Comparison of ENCODE assay signal across 10 mouse cellular contexts in genomic region chr7:127885951-127886350, GRCm38 (mm10). TPM values are rescaled to one million over a fixed set of nuclear protein-coding genes. Genes with fewer than 3 reads are reported as not detected.
A peak's percentile ranks its signal among the peaks of the same experiment; 100 is the strongest.
DNase-seq lines count a peak whose midpoint lies in the region; ATAC-seq and TF ChIP-seq lines count a peak whose summit lies in the region.
"Had no signal": no experiment of that assay in that cellular context is flagged by ENCODE, and none has a peak within 500 bp of the region (broad histone marks: within the 10 kb centered on the region; RNA-seq: fewer than 3 reads in every experiment).

No protein-coding gene starts in this region.

- peaks cover 21% of the 10 kb centered on the region for H3K4me1 ChIP-seq in heart, embryonic 10.5 days
- H3K4me1 ChIP-seq in CH12.LX (ENCODE audit: control insufficient read depth in 1 of 2, insufficient read depth in 2 of 2): peaks cover 3 to 47% of the 10 kb centered on the region in 2 experiments
- H3K4me1 ChIP-seq in forebrain, embryonic 11.5 days (replicated peaks; ENCODE audit: control insufficient read depth, insufficient read depth, low read length): no peaks in the 10 kb centered on the region; the same call in 1 of the 2 replicates
- H3K4me1 ChIP-seq in liver, postnatal 0 days (ENCODE audit: insufficient read depth): peaks cover 5% of the 10 kb centered on the region; the same call in 1 of the 2 replicates

- H3K27me3 ChIP-seq in heart, embryonic 10.5 days (ENCODE audit: insufficient read depth, poor library complexity, severe bottlenecking): no peaks in the 10 kb centered on the region
- no peaks in the 10 kb centered on the region for H3K27me3 ChIP-seq in CH12.LX (replicated peaks)
- H3K27me3 ChIP-seq in forebrain, embryonic 11.5 days (ENCODE audit: control insufficient read depth, insufficient read depth, low read length): no peaks in the 10 kb centered on the region
- no peaks in the 10 kb centered on the region for H3K27me3 ChIP-seq in liver, postnatal 0 days (ENCODE audit: insufficient read depth, low read length)

- ATAC-seq in forebrain, embryonic 11.5 days (replicated peaks; ENCODE audit: low FRiP score): no peak
- no peak for ATAC-seq in erythroid progenitor cell, adult 5-6 weeks (replicated peaks; ENCODE audit: low FRiP score, poor library complexity, severe bottlenecking)
- no peak for ATAC-seq in liver, postnatal 0 days

- intact Hi-C loops in gastrocnemius, adult 2 months (cut with DNase I): no loop called here

- dilution Hi-C loops in CH12.LX (cut with MboI; ENCODE audit: extremely low pct_ligation_motif_present, extremely low pct_unique_long_range_greater_than_20kb, low sequenced_read_pairs): no loop called here

- WGBS in heart, embryonic 10.5 days: 69% methylated on average over 6 of the region's 6 CpGs
- WGBS in forebrain, embryonic 11.5 days: 85% methylated on average over 6 of the region's 6 CpGs
- 50% methylated on average over 6 of the region's 6 CpGs for WGBS in liver, postnatal 0 days (ENCODE audit: insufficient replicate concordance)

- H3K79me2 ChIP-seq in CH12.LX (replicated peaks; ENCODE audit: control insufficient read depth, extremely low read depth, insufficient read depth, poor library complexity, severe bottlenecking): no peaks in the 10 kb centered on the region; the same call in 1 of the 2 replicates

- peak; percentile 99 for DNase-seq in heart, adult 11 months
- DNase-seq in heart, embryonic 10.5 days (ENCODE audit: low spot score): no peak
- DNase-seq in CH12.LX (ENCODE audit: extremely low read depth): peak; percentile 20
- DNase-seq in gastrocnemius, adult 2 months: peak; percentile 87
- DNase-seq in lung, postnatal 14 days: peak; percentile 63
- no peak for DNase-seq in forebrain, embryonic 11.5 days (ENCODE audit: low spot score)
- no peak for DNase-seq in liver, postnatal 0 days
- DNase-seq: cerebellum, adult 11 months had no signal

- no peak for TF ChIP-seq EP300 in CH12.LX (IDR thresholded peaks at IDR 0.05; ENCODE audit: low read length)
- TF ChIP-seq EP300 in liver, postnatal 0 days (IDR thresholded peaks at IDR 0.05; ENCODE audit: low read depth): no peak

- no peak overlapping the region for H3K4me3 ChIP-seq in heart, embryonic 10.5 days
- H3K4me3 ChIP-seq in CH12.LX (replicated peaks in 1 of 3; ENCODE audit: low read depth in 2 of 3, low read length in 2 of 3, poor library complexity in 1 of 3): no peak overlapping the region
- no peak overlapping the region for H3K4me3 ChIP-seq in gastrocnemius, adult 2 months
- no peak overlapping the region for H3K4me3 ChIP-seq in forebrain, embryonic 11.5 days (ENCODE audit: low read depth, low read length)
- H3K4me3 ChIP-seq in liver, postnatal 0 days (ENCODE audit: low read depth, low read length): no peak overlapping the region

- no peak overlapping the region for H3K27ac ChIP-seq in heart, embryonic 10.5 days
- no peak overlapping the region for H3K27ac ChIP-seq in CH12.LX (ENCODE audit: insufficient read depth, low read depth)
- peak overlapping the region; percentile 81 for H3K27ac ChIP-seq in gastrocnemius, adult 2 months
- no peak overlapping the region for H3K27ac ChIP-seq in forebrain, embryonic 11.5 days (ENCODE audit: low read depth, low read length)
- H3K27ac ChIP-seq in liver, postnatal 0 days (ENCODE audit: low read depth): no peak overlapping the region

- no peak for TF ChIP-seq POLR2A in CH12.LX (IDR thresholded peaks at IDR 0.05; ENCODE audit: low read depth, low read length)

- no peak for TF ChIP-seq RAD21 in CH12.LX (IDR thresholded peaks at IDR 0.05; ENCODE audit: low read depth, low read length)

- H3K4me2 ChIP-seq in CH12.LX (ENCODE audit: insufficient read depth, low read depth, poor library complexity, severe bottlenecking): no peak overlapping the region
- H3K4me2 ChIP-seq in forebrain, embryonic 11.5 days (ENCODE audit: low read depth, low read length, severe bottlenecking): no peak overlapping the region
- no peak overlapping the region for H3K4me2 ChIP-seq in liver, postnatal 0 days (ENCODE audit: low read depth, low read length)

- H3K9me3 ChIP-seq in heart, embryonic 10.5 days: no peaks in the 10 kb centered on the region
- H3K9me3 ChIP-seq in CH12.LX (replicated peaks; ENCODE audit: low read length): peaks cover 17% of the 10 kb centered on the region
- no peaks in the 10 kb centered on the region for H3K9me3 ChIP-seq in forebrain, embryonic 11.5 days (ENCODE audit: control insufficient read depth, low read length)
- no peaks in the 10 kb centered on the region for H3K9me3 ChIP-seq in liver, postnatal 0 days (ENCODE audit: low read length)

- no peak overlapping the region for H3K9ac ChIP-seq in CH12.LX (ENCODE audit: insufficient read depth, low read depth)
- no peak overlapping the region for H3K9ac ChIP-seq in forebrain, embryonic 11.5 days (ENCODE audit: low read length)
- no peak overlapping the region for H3K9ac ChIP-seq in liver, postnatal 0 days (replicated peaks)

- in situ Hi-C loops in CH12.LX (cut with MboI; ENCODE audit: low pct_ligation_motif_present, low pct_unique_long_range_greater_than_20kb, low sequenced_read_pairs): no loop called here

- peaks cover 92% of the 10 kb centered on the region for H3K36me3 ChIP-seq in heart, embryonic 10.5 days
- H3K36me3 ChIP-seq in CH12.LX (replicated peaks in 1 of 2; ENCODE audit: control insufficient read depth in 1 of 2, insufficient read depth in 1 of 2, low read length in 1 of 2): peaks cover 78 to 98% of the 10 kb centered on the region in 2 experiments
- H3K36me3 ChIP-seq in forebrain, embryonic 11.5 days (ENCODE audit: control insufficient read depth, insufficient read depth, low read length): peaks cover 28% of the 10 kb centered on the region
- H3K36me3 ChIP-seq in liver, postnatal 0 days (replicated peaks; ENCODE audit: insufficient read depth, low read length): peaks cover 68% of the 10 kb centered on the region

- no peak for TF ChIP-seq CTCF in CH12.LX (conservative IDR thresholded peaks at IDR 0.05 in 1 of 2, IDR thresholded peaks at IDR 0.05 in 1 of 2; ENCODE audit: low read depth in 2 of 2, low read length in 2 of 2)
- no peak for TF ChIP-seq CTCF in gastrocnemius, adult 2 months (IDR thresholded peaks at IDR 0.05)
- no peak for TF ChIP-seq CTCF in liver, postnatal 0 days (IDR thresholded peaks at IDR 0.05; ENCODE audit: low read depth)

RNA-seq across cellular contexts. Expression of gene Prss53, which starts 4.8 kb away (rescaled TPM):
- polyA plus RNA-seq in heart, embryonic 10.5 days (2016; fragmentation: Nextera tagmentation; extraction: Ambion mirVana): 1.2 and 1.9 TPM in 2 replicates
- total RNA-seq in CH12.LX (2012; rRNA removed) (0.04 TPM in 1 of 2 replicates, not detected in the other), CH12.LX (2014; rRNA removed) (not detected in 2 replicates)
- polyA plus RNA-seq in CH12.LX (2012; ENCODE audit: insufficient read length, low read depth): 0.30 and 0.35 TPM in 2 replicates
- total RNA-seq in gastrocnemius, adult 2 months (2021): 1 to 10 TPM; 1.2 to 2.0 TPM
- polyA plus RNA-seq in forebrain, embryonic 11.5 days (2014; fragmentation: Nextera tagmentation; extraction: Ambion mirVana): 0.56 and 0.91 TPM in 2 replicates
- not detected in 2 replicates for total RNA-seq in erythroid progenitor cell, adult 5-6 weeks (2015; ENCODE audit: low replicate concordance)
- 0.64 TPM in 1 of 2 replicates, not detected in the other for total RNA-seq in erythroid progenitor cell, adult 5-6 weeks (2017; ENCODE audit: low replicate concordance)
- 0.39 and 0.43 TPM in 2 replicates for polyA plus RNA-seq in liver, postnatal 0 days (2015; fragmentation: Nextera tagmentation; extraction: Ambion mirVana)

RNA-seq across cellular contexts. Expression of gene Gm21974, which starts 9.3 kb away (rescaled TPM):
- not detected in 2 replicates for polyA plus RNA-seq in heart, embryonic 10.5 days (2016; fragmentation: Nextera tagmentation; extraction: Ambion mirVana)
- total RNA-seq in CH12.LX (2012; rRNA removed) (not detected in 2 replicates), CH12.LX (2014; rRNA removed) (not detected in 2 replicates)
- polyA plus RNA-seq in CH12.LX (2012; ENCODE audit: insufficient read length, low read depth): not detected in 2 replicates
- not detected for total RNA-seq in gastrocnemius, adult 2 months (2021)
- polyA plus RNA-seq in forebrain, embryonic 11.5 days (2014; fragmentation: Nextera tagmentation; extraction: Ambion mirVana): not detected in 2 replicates
- not detected in 2 replicates for total RNA-seq in erythroid progenitor cell, adult 5-6 weeks (2015; ENCODE audit: low replicate concordance)
- total RNA-seq in erythroid progenitor cell, adult 5-6 weeks (2017; ENCODE audit: low replicate concordance): not detected in 2 replicates
- not detected in 2 replicates for polyA plus RNA-seq in liver, postnatal 0 days (2015; fragmentation: Nextera tagmentation; extraction: Ambion mirVana)
- total RNA-seq: left cerebral cortex, postnatal 14 days had no signal

RNA-seq across cellular contexts. Expression of gene Zfp668, which starts 9.3 kb away (rescaled TPM):
- 15.7 and 21.7 TPM in 2 replicates for polyA plus RNA-seq in heart, embryonic 10.5 days (2016; fragmentation: Nextera tagmentation; extraction: Ambion mirVana)
- total RNA-seq in CH12.LX (2012; rRNA removed) (5.6 and 5.9 TPM in 2 replicates), CH12.LX (2014; rRNA removed) (2.4 and 2.6 TPM in 2 replicates)
- polyA plus RNA-seq in CH12.LX (2012; ENCODE audit: insufficient read length, low read depth): 7.0 and 8.6 TPM in 2 replicates
- total RNA-seq in gastrocnemius, adult 2 months (2021): 1 to 10 TPM; 3.3 to 5.0 TPM
- 32.6 and 32.9 TPM in 2 replicates for polyA plus RNA-seq in forebrain, embryonic 11.5 days (2014; fragmentation: Nextera tagmentation; extraction: Ambion mirVana)
- total RNA-seq in erythroid progenitor cell, adult 5-6 weeks (2015; ENCODE audit: low replicate concordance): 1.7 and 6.5 TPM in 2 replicates
- total RNA-seq in erythroid progenitor cell, adult 5-6 weeks (2017; ENCODE audit: low replicate concordance): 3.2 and 16.5 TPM in 2 replicates
- polyA plus RNA-seq in liver, postnatal 0 days (2015; fragmentation: Nextera tagmentation; extraction: Ambion mirVana): 3.7 and 4.5 TPM in 2 replicates

RNA-seq across cellular contexts. Expression of gene Vkorc1, which starts 9.5 kb away (rescaled TPM):
- polyA plus RNA-seq in heart, embryonic 10.5 days (2016; fragmentation: Nextera tagmentation; extraction: Ambion mirVana): 81.7 and 89.4 TPM in 2 replicates
- total RNA-seq in CH12.LX (2012; rRNA removed) (0.25 TPM in 1 of 2 replicates, not detected in the other), CH12.LX (2014; rRNA removed) (not detected in 2 replicates)
- polyA plus RNA-seq in CH12.LX (2012; ENCODE audit: insufficient read length, low read depth): 0.56 TPM in 1 of 2 replicates, not detected in the other
- total RNA-seq in gastrocnemius, adult 2 months (2021): 10 to 100 TPM in 1 of 2 experiments, 1 to 10 TPM in 1; 9.2 to 12.6 TPM
- polyA plus RNA-seq in forebrain, embryonic 11.5 days (2014; fragmentation: Nextera tagmentation; extraction: Ambion mirVana): 47.8 and 48.9 TPM in 2 replicates
- 24.3 and 33.5 TPM in 2 replicates for total RNA-seq in erythroid progenitor cell, adult 5-6 weeks (2015; ENCODE audit: low replicate concordance)
- 2.1 and 5.9 TPM in 2 replicates for total RNA-seq in erythroid progenitor cell, adult 5-6 weeks (2017; ENCODE audit: low replicate concordance)
- polyA plus RNA-seq in liver, postnatal 0 days (2015; fragmentation: Nextera tagmentation; extraction: Ambion mirVana): 513 and 556 TPM in 2 replicates

RNA-seq across cellular contexts. Expression of gene Zfp646, which starts 9.9 kb away (rescaled TPM):
- polyA plus RNA-seq in heart, embryonic 10.5 days (2016; fragmentation: Nextera tagmentation; extraction: Ambion mirVana): 10.6 and 11.7 TPM in 2 replicates
- total RNA-seq in CH12.LX (2012; rRNA removed): 23.8 and 25.3 TPM in 2 replicates
- total RNA-seq in CH12.LX (2014; rRNA removed): 9.3 and 10.6 TPM in 2 replicates
- polyA plus RNA-seq in CH12.LX (2012; ENCODE audit: insufficient read length, low read depth): 16.6 and 18.8 TPM in 2 replicates
- total RNA-seq in gastrocnemius, adult 2 months (2021): 10 to 100 TPM; 11.8 to 15.4 TPM
- polyA plus RNA-seq in forebrain, embryonic 11.5 days (2014; fragmentation: Nextera tagmentation; extraction: Ambion mirVana): 26.2 and 26.8 TPM in 2 replicates
- 18.0 and 31.4 TPM in 2 replicates for total RNA-seq in erythroid progenitor cell, adult 5-6 weeks (2015; ENCODE audit: low replicate concordance)
- 34.3 and 47.1 TPM in 2 replicates for total RNA-seq in erythroid progenitor cell, adult 5-6 weeks (2017; ENCODE audit: low replicate concordance)
- polyA plus RNA-seq in liver, postnatal 0 days (2015; fragmentation: Nextera tagmentation; extraction: Ambion mirVana): 2.7 and 2.8 TPM in 2 replicates

Comparison
In these comparisons a context has a peak if more than half of its experiments do, and no peak if none do; other contexts are left out.
1. DNase-seq: peak in heart, adult 11 months (single experiment), CH12.LX (single experiment), gastrocnemius, adult 2 months (single experiment) and lung, postnatal 14 days (single experiment); none in heart, embryonic 10.5 days (single experiment), forebrain, embryonic 11.5 days (single experiment) and liver, postnatal 0 days (single experiment).